Mouse (Mus musculus): ENCODE data around the gene Fbxw20. TPM values are rescaled to one million over a fixed set of nuclear protein-coding genes. Genes with fewer than 3 reads are reported as not detected.
"Not testable (repeated sequence)": the region's sequence is repeated elsewhere in the genome, so short reads cannot be mapped to it uniquely, and the experiment has no call there.

Gene Fbxw20
- not detected for total RNA-seq (2021)

DNA sequence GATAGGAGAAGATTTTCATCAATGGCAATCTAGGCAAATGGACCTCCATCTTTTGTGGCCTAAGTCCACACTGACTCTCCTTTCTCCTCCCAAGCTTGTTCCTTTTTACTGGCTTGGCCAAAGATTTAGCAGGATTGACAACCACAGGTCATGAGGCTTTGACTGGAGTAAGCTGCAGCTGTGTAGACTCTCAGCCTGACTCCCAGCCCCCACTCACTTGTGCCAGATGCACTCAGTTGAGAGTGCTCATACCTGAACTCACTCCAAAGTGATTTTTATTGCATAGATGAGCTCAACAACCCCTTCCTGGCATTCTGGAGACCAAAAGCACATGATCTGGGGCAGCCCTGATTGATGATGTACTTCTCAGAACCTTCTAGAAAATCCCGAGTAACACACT lies at the start of gene Fbxw20:
Gene Fbxw20 (minus strand): TSS at position 101 of the 400 bp plus-strand sequence.
- DNase-seq (ENCODE audit: extremely low spot score in 1 of 2, low spot score in 2 of 2) = no peak
- intact Hi-C loops (cut with DNase I) = no loop called here

DNA sequence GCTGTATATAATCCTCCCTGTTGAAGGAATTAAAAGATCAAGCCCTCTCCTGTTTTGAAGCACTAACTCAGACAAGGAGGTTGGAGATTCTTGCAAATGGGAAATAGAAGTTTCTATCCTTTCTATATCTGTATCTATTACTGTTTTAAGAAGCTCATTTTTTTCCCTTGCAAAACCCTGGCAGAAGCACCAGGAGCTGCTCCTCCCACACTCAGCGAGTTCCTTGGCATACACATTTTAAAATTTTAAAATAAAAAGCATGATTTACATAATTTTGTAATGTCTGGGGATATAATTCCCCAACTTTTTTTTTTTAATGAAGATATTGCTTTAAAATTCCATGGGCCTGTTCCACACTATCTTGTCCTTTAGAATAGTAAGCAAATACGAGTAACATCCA lies 28.5 kb upstream of the Fbxw20 start:
- DNase-seq (ENCODE audit: extremely low spot score in 1 of 2, low spot score in 2 of 2) = peak in 1 of 2 experiments; percentile 9
- intact Hi-C loops (cut with DNase I) = no loop called here

DNA sequence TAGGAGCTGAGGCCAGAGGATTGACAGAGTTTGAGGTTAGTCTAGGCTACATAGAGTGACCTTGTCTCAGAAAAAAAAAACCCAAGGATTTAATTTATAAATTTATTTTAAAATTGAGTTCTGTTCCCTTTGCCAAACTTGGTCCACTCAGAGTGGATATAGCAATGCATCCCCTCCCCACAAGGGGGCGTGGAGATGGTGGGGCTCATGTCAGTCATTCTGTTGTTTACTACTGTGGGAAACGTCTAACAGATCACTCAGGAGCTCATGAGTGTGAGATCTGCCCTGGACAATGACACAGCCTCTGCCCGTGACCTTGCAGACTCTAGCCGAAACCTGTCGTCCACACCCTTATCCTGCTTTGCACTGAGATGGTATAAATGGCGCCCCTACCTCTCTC lies 16.1 kb downstream of the Fbxw20 start:
- DNase-seq (ENCODE audit: extremely low spot score in 1 of 2, low spot score in 2 of 2) = no peak
- intact Hi-C loops (cut with DNase I) = no loop called here

DNA sequence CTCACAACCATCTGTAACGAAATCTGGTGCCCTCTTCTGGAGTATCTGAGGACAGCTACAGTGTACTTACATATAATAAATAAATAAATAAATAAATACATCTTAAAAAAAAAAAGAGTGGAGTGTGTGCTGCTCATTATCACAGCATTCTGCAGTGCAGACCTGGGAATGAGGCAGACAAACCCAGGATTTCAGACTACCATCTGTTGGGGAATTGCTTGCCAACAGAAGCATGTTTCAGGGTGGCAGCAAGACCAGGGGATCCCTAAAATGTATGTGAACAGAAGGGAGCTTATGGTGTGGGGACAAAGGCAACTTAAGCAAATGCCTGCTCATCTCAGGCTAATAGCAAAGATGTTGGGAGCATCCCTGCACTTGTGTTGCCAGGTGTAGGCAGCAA lies 33.2 kb downstream of the Fbxw20 start:
- intact Hi-C loops (cut with DNase I) = not testable (repeated sequence)
- DNase-seq (ENCODE audit: extremely low spot score in 1 of 2, low spot score in 2 of 2) = peak in 1 of 2 experiments; percentile 8

DNA sequence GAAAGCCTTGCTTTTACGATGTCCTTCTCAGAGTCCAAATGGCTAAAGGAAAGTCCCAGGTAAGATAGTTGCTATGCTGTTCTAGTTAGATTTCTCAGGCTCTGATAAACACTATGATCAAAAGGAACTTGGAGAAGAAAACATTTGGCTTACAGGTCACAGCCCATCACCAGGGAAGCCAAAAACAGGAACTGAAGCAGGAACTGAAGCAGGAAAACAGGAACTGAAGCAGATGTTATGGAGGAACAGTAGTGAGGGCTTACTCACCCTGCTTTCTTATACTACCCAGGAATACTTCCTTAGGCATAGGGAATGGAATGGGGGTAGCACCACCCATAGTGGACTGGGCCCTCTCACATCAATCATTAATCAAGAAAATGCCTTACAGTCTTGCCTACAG lies 34.2 kb downstream of the Fbxw20 start:
- intact Hi-C loops (cut with DNase I) = no loop called here
- no peak for DNase-seq (ENCODE audit: extremely low spot score in 1 of 2, low spot score in 2 of 2)

DNA sequence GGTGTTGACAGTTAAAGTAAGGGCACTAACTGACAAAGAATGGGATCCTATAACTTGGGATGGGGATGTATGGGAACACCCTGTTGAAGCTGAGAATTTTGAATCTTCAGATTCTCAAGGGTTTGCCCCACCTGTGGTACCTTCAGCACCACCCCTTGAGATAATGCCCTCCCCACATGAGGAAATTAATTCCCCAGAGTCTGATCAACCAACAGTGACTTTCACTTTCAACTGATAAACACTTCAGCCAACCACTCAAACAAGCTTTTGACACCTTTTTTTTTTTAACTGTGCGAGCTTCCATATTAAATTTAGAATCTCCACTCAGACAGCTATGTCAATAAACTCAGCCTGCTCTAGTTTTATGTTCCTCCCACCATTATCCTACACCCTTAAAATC lies 35.2 kb downstream of the Fbxw20 start:
- intact Hi-C loops (cut with DNase I) = no loop called here
- DNase-seq (ENCODE audit: extremely low spot score in 1 of 2, low spot score in 2 of 2) = no peak

DNA sequence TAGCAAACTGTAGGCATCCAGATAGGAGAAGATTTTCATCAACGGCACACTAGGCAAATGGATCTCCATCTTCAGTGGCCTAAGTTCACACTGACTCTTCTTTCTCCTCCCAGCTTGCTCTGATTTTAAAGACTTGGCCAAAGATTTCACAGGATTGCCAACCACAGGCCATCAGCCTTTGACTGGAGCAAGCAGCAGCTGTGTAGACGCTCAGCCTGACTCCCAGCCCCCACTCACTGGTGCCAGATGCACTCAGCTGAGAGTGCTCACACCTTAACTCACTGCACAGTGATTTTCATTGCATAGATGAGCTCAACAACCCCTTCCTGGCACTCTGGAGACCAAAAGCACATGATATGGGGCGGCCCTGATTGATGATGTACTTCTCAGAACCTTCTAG lies 38.7 kb downstream of the Fbxw20 start, which contains the start of gene Fbxw13:
Gene Fbxw13 (minus strand): TSS at position 101 of the 400 bp plus-strand sequence.
- intact Hi-C loops (cut with DNase I); DNase-seq (ENCODE audit: extremely low spot score in 1 of 2, low spot score in 2 of 2): not testable (repeated sequence)

DNA sequence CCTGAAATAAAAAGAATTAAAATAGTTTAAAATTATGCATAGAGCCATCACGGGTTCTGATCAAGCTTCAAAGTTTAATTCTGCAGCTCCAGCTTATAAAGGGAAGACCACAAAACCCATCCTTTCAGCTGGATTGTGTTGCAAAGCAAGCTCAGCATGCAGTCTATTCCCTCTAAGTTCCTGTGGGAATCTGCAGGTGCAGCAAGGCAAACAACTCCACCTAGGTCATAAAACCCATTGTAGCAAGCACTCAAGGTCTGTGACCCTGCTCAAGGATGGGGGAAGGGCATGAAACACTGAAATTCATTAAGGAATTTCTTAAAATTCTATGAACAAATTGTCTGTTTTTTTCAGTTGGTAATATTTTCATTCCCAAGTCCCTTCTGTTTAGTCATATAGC lies 57.3 kb downstream of the Fbxw20 start:
- intact Hi-C loops (cut with DNase I) = no loop called here
- no peak for DNase-seq (ENCODE audit: extremely low spot score in 1 of 2, low spot score in 2 of 2)

DNA sequence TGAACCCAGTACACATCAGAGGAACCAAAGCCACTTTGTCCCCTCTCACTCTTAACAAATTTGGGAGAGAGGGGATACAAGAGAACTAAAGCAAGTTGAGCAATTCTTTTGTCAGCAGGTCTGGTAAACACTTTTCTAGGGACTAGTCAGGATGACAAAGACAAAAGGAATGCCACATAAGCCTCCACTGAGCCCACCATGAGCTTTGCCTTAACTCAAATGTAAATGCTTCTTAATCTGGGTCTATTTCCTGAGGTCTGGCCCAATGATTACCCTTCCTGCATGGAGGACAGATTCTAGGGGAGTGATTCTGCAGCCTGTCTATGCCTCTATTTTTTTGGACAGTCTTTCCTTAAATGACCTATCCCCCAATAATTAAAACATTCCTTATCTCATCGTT lies 58.3 kb downstream of the Fbxw20 start:
- intact Hi-C loops (cut with DNase I) = no loop called here
- no peak for DNase-seq (ENCODE audit: extremely low spot score in 1 of 2, low spot score in 2 of 2)

Other genes with a start within 250 kb of the Fbxw20 start
- under 1 TPM; 0.30 to 0.49 TPM for gene Ucn2, start 248.7 kb downstream of the Fbxw20 start, total RNA-seq (2021)
- 10 to 100 TPM; 19.2 to 25.8 TPM for gene Pfkfb4, start 243.0 kb downstream of the Fbxw20 start, total RNA-seq (2021)
- 10 to 100 TPM; 46.2 to 56.7 TPM for gene Shisa5, start 196.2 kb downstream of the Fbxw20 start, total RNA-seq (2021)
- 10 to 100 TPM; 11.4 to 12.1 TPM for gene Trex1, start 175.0 kb downstream of the Fbxw20 start, total RNA-seq (2021)
- gene Atrip, start 160.6 kb downstream of the Fbxw20 start, total RNA-seq (2021) = 10 to 100 TPM; 24.4 to 29.0 TPM
- gene Ccdc51, start 152.3 kb downstream of the Fbxw20 start, total RNA-seq (2021) = 1 to 10 TPM; 6.4 TPM
- 100 to 1,000 TPM; 384 to 385 TPM for gene Tma7, start 152.2 kb downstream of the Fbxw20 start, total RNA-seq (2021)
- gene Plxnb1, start 139.4 kb downstream of the Fbxw20 start, total RNA-seq (2021) = 10 to 100 TPM; 56.9 to 65.2 TPM
- gene Fbxw21, start 72.7 kb downstream of the Fbxw20 start, total RNA-seq (2021) = not detected
- gene Fbxw13, start 38.8 kb downstream of the Fbxw20 start, total RNA-seq (2021) = not detected
- not detected for gene Fbxw14, start 52.9 kb upstream of the Fbxw20 start, total RNA-seq (2021)
- not detected for gene Fbxw28, start 104.9 kb upstream of the Fbxw20 start, total RNA-seq (2021)
- not detected for gene Fbxw22, start 169.5 kb upstream of the Fbxw20 start, total RNA-seq (2021)
- gene Fbxw16, start 214.4 kb upstream of the Fbxw20 start, total RNA-seq (2021) = not detected